Mouse (Mus musculus) small intestine, adult 2 months (tissue): ENCODE results near the gene Wrnip1.

Experiments used
- CTCF ChIP-seq: fragments of 200-500 bp; IDR thresholded peaks from 2 replicates; pipeline ENCODE4 v1.5.1; 2012; ENCODE audit warnings: low read depth, mild to moderate bottlenecking, control low read depth, inconsistent platforms, low read length, moderate library complexity, mixed read lengths; ENCODE audit not compliant: insufficient replicate concordance, insufficient read length; ENCODE audit errors: extremely low read depth
- POLR2A ChIP-seq: fragments of 200-500 bp; IDR thresholded peaks from 2 replicates; pipeline ENCODE4 v1.6.1; 2012; ENCODE audit warnings: low read depth, mild to moderate bottlenecking, control low read depth, inconsistent platforms, low read length, moderate library complexity

DNA sequence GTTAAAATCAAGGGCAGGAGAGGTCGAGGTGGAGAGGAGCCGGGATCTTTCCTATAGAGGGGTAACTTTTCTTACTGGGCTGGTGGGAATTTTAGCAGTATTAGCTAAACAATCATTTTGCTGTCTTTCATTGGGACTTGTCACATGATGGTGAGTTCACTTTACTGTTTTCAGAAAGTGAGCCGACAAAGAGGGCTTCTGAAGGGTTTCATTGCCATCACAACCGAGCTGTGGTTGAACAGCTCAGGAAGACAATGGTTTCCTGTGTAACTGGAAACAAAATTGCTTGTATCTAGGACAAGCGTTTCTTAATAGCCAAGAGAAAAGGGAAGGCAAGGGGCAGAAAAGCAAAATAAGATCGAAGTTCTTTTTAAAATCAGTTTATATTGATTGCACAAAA lies 31.4 kb downstream of the Wrnip1 start:
- TF ChIP-seq CTCF, result no peak
- no peak for TF ChIP-seq POLR2A
